Mouse (Mus musculus): Measurements from ENCODE around the gene Rapgef4. TPM values are rescaled to one million over a fixed set of nuclear protein-coding genes. Genes with fewer than 3 reads are reported as not detected.
A peak's percentile ranks its signal among the peaks of the same experiment; 100 is the strongest.

Gene Rapgef4
- total RNA-seq, 2 experiments from 2014 or later: not detected

- no peak for ATAC-seq (replicated peaks; ENCODE audit: low FRiP score, low TSS enrichment, poor library complexity, severe bottlenecking)
Measured at GRCm38 (mm10) chr2:72159281-72159680, 178.2 kb downstream of the Rapgef4 start.

- ATAC-seq (replicated peaks; ENCODE audit: low FRiP score, low TSS enrichment, poor library complexity, severe bottlenecking): no peak
Measured at GRCm38 (mm10) chr2:72165136-72165854, 184.3 kb downstream of the Rapgef4 start.

- ATAC-seq (replicated peaks; ENCODE audit: low FRiP score, low TSS enrichment, poor library complexity, severe bottlenecking): peak; percentile 54
Measured at GRCm38 (mm10) chr2:72169451-72170100, 188.5 kb downstream of the Rapgef4 start.

- peak; percentile 67 for ATAC-seq (replicated peaks; ENCODE audit: low FRiP score, low TSS enrichment, poor library complexity, severe bottlenecking)
Measured at GRCm38 (mm10) chr2:72170546-72170945, 189.5 kb downstream of the Rapgef4 start.

GRCm38 (mm10) chr2:72171204-72171603 is 190.2 kb downstream of the Rapgef4 start:
- no peak for ATAC-seq (replicated peaks; ENCODE audit: low FRiP score, low TSS enrichment, poor library complexity, severe bottlenecking)

- no peak for ATAC-seq (replicated peaks; ENCODE audit: low FRiP score, low TSS enrichment, poor library complexity, severe bottlenecking)
Measured at GRCm38 (mm10) chr2:72173010-72173409, 192.0 kb downstream of the Rapgef4 start.

- no peak for ATAC-seq (replicated peaks; ENCODE audit: low FRiP score, low TSS enrichment, poor library complexity, severe bottlenecking)
Measured at GRCm38 (mm10) chr2:72173844-72174243, 192.8 kb downstream of the Rapgef4 start.

GRCm38 (mm10) chr2:72175536-72175935 is 194.5 kb downstream of the Rapgef4 start:
- no peak for ATAC-seq (replicated peaks; ENCODE audit: low FRiP score, low TSS enrichment, poor library complexity, severe bottlenecking)

GRCm38 (mm10) chr2:72175971-72176370 is 194.9 kb downstream of the Rapgef4 start:
- ATAC-seq (replicated peaks; ENCODE audit: low FRiP score, low TSS enrichment, poor library complexity, severe bottlenecking): no peak

GRCm38 (mm10) chr2:72177214-72178023 is 196.4 kb downstream of the Rapgef4 start:
- no peak for ATAC-seq (replicated peaks; ENCODE audit: low FRiP score, low TSS enrichment, poor library complexity, severe bottlenecking)

GRCm38 (mm10) chr2:72178025-72178424 is 197.0 kb downstream of the Rapgef4 start:
- ATAC-seq (replicated peaks; ENCODE audit: low FRiP score, low TSS enrichment, poor library complexity, severe bottlenecking): peak; percentile 47; the same call in 1 of the 2 replicates

- ATAC-seq (replicated peaks; ENCODE audit: low FRiP score, low TSS enrichment, poor library complexity, severe bottlenecking): no peak
Measured at GRCm38 (mm10) chr2:72178515-72178914, 197.5 kb downstream of the Rapgef4 start.

- ATAC-seq (replicated peaks; ENCODE audit: low FRiP score, low TSS enrichment, poor library complexity, severe bottlenecking): no peak
Measured at GRCm38 (mm10) chr2:72179600-72180301, 198.7 kb downstream of the Rapgef4 start.

GRCm38 (mm10) chr2:72181443-72181842 is 200.4 kb downstream of the Rapgef4 start:
- ATAC-seq (replicated peaks; ENCODE audit: low FRiP score, low TSS enrichment, poor library complexity, severe bottlenecking): no peak

- no peak for ATAC-seq (replicated peaks; ENCODE audit: low FRiP score, low TSS enrichment, poor library complexity, severe bottlenecking)
Measured at GRCm38 (mm10) chr2:72183751-72184150, 202.7 kb downstream of the Rapgef4 start.

- ATAC-seq (replicated peaks; ENCODE audit: low FRiP score, low TSS enrichment, poor library complexity, severe bottlenecking): peak; percentile 99
Measured at GRCm38 (mm10) chr2:72196190-72196965, 215.3 kb downstream of the Rapgef4 start.

- ATAC-seq (replicated peaks; ENCODE audit: low FRiP score, low TSS enrichment, poor library complexity, severe bottlenecking): 0 out of 2 replicates have a peak, but pooled peaks have one; percentile 17
Measured at GRCm38 (mm10) chr2:72197026-72197425, 216.0 kb downstream of the Rapgef4 start.

- no peak for ATAC-seq (replicated peaks; ENCODE audit: low FRiP score, low TSS enrichment, poor library complexity, severe bottlenecking)
Measured at GRCm38 (mm10) chr2:72199451-72199850, 218.4 kb downstream of the Rapgef4 start.

GRCm38 (mm10) chr2:72201506-72201905 is 220.5 kb downstream of the Rapgef4 start:
- ATAC-seq (replicated peaks; ENCODE audit: low FRiP score, low TSS enrichment, poor library complexity, severe bottlenecking): no peak

Measured in megakaryocyte-erythroid progenitor cell, adult 5-6 weeks (primary cell).